Mouse (Mus musculus) thymus, adult 2 months (tissue): ENCODE results near the gene Jpt2.

Source experiments
- CTCF ChIP-seq: fragments of 200-500 bp; IDR thresholded peaks from 2 replicates; pipeline ENCODE4 v1.5.1; 2012; ENCODE audit warnings: mild to moderate bottlenecking, control low read depth, low read length, moderate library complexity, borderline replicate concordance; ENCODE audit not compliant: control insufficient read depth, poor library complexity, insufficient read depth; ENCODE audit errors: extremely low read depth
- POLR2A ChIP-seq: fragments of 200-500 bp; IDR thresholded peaks from 2 replicates; pipeline ENCODE4 v1.6.1; 2012; ENCODE audit warnings: mild to moderate bottlenecking, low read length, control low read depth, moderate library complexity; ENCODE audit not compliant: control insufficient read depth, poor library complexity, insufficient read depth; ENCODE audit errors: extremely low read depth

DNA sequence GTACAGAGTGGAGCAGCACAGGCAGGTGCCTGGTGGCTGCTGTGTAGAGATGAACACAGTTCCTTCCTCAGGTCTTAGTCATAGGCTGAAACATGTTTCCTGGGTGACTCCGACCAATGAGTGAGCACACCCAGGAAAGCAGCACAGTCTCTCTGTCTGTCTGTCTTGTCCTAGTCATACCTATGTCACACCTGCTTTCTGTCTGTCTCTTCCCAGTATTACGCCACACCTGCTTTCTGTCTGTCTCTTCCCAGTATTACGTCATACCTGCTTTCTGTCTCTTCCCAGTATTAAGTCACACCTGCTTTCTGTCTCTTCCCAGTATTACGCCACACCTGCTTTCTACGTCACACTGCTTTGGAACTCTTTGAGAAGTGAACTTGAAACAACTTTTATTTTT lies 12.3 kb downstream of the Jpt2 start:
- TF ChIP-seq CTCF = no peak
- no peak for TF ChIP-seq POLR2A
